8 mouse cellular contexts compared by ENCODE assay signal in the genomic region with DNA sequence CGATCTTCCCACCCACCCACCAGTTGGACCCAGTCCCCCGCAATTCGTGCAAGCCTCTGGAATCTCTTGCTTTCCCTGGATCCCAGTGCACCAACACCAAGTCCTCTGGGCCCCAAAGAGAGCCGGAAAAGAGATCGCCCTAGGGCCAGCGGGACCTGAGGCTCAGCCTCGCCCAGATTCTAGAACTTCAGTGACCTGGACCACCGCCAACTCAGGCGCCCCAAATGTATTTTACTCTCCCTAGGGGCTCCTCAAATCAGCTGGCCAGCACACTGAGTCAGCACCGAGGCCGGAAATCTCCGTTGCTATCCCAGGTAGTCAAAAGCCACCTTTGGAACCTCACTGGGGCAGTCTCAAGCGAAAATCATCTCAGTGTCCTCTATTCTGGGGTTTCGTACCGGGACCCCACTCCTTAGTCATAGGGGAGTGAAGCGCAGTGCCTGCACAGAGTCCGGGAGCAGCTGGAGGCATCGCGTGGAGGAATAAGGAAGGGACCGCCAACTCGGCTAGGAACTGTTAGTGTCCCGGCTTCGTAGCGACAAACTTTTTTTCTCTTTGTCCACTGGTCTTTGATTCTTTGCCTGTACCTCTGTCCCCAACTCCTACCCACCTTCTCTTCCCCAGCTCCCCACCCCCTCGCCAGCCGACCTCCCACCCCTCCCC. TPM values are rescaled to one million over a fixed set of nuclear protein-coding genes. Genes with fewer than 3 reads are reported as not detected.
DNase-seq lines count a peak whose midpoint lies in the region; ATAC-seq and TF ChIP-seq lines count a peak whose summit lies in the region.

No protein-coding gene starts in this region.

- peak overlapping the region; percentile 59 for H3K9ac ChIP-seq in lung, postnatal 0 days (replicated peaks; ENCODE audit: low read depth)

- H3K36me3 ChIP-seq in erythroblast, embryonic 14.5 days (ENCODE audit: control insufficient read depth), result no peaks in the 10 kb centered on the region; the same call in 1 of the 2 replicates
- no peaks in the 10 kb centered on the region for H3K36me3 ChIP-seq in lung, postnatal 0 days (ENCODE audit: insufficient read depth, low read length)

- peak overlapping the region; percentile 90 for H3K27ac ChIP-seq in lung, postnatal 0 days (ENCODE audit: low read length)

- H3K27me3 ChIP-seq in erythroblast, embryonic 14.5 days (ENCODE audit: control insufficient read depth), result peaks cover 95% of the 10 kb centered on the region
- H3K27me3 ChIP-seq in lung, postnatal 0 days (replicated peaks; ENCODE audit: insufficient read depth, low read length), result peaks cover 35% of the 10 kb centered on the region

- peak; percentile 8 for DNase-seq in testis, postnatal 14 days (ENCODE audit: low spot score)
- no peak for DNase-seq in testis, postnatal 10 days (ENCODE audit: low spot score)
- DNase-seq in lung, postnatal 0 days (ENCODE audit: low spot score), result peak; percentile 48
- DNase-seq in right cerebral cortex, postnatal 36 days (ENCODE audit: low spot score in 2 of 2), result no peak
- no peak for DNase-seq in frontal cortex, postnatal 25 days (ENCODE audit: low spot score in 2 of 2)
- DNase-seq in urinary bladder, postnatal 25 days (ENCODE audit: low spot score), result no peak

- TF ChIP-seq EP300 in lung, postnatal 0 days (IDR thresholded peaks at IDR 0.05), result no peak

- H3K4me2 ChIP-seq in lung, postnatal 0 days (replicated peaks; ENCODE audit: low read depth, low read length), result peak overlapping the region; percentile 55

- no peak for ATAC-seq in erythroblast, adult 5-6 weeks (replicated peaks; ENCODE audit: low FRiP score, poor library complexity, severe bottlenecking)
- no peak for ATAC-seq in lung, postnatal 0 days

- no peak for TF ChIP-seq CTCF in lung, postnatal 0 days (IDR thresholded peaks at IDR 0.05)

- no peaks in the 10 kb centered on the region; the same call in 1 of the 2 replicates for H3K9me3 ChIP-seq in erythroblast, embryonic 14.5 days (ENCODE audit: control insufficient read depth, low read length)
- no peaks in the 10 kb centered on the region for H3K9me3 ChIP-seq in lung, postnatal 0 days (ENCODE audit: low read length)

- WGBS in lung, postnatal 0 days, result under 1% methylated on average over 26 of the region's 26 CpGs

- H3K4me1 ChIP-seq in erythroblast, embryonic 14.5 days (ENCODE audit: control insufficient read depth), result no peaks in the 10 kb centered on the region
- 0 out of 2 replicates have a peak, but pooled peaks cover 3% of the 10 kb centered on the region for H3K4me1 ChIP-seq in lung, postnatal 0 days (ENCODE audit: insufficient read depth, low read depth, low read length)

- H3K4me3 ChIP-seq in erythroblast, embryonic 14.5 days (replicated peaks), result peak overlapping the region; percentile 48
- peak overlapping the region; percentile 52 for H3K4me3 ChIP-seq in lung, postnatal 0 days (ENCODE audit: low read depth, low read length)

RNA-seq across cellular contexts. Expression of a gene that starts 1.8 kb away (rescaled TPM):
- 0.13 TPM in 1 of 2 replicates, not detected in the other for polyA plus RNA-seq in erythroblast, embryonic 14.5 days (2012)
- total RNA-seq in erythroblast, adult 5-6 weeks (2015; ENCODE audit: low replicate concordance), result not detected in 2 replicates
- total RNA-seq in erythroblast, adult 5-6 weeks (2017; ENCODE audit: low replicate concordance), result not detected in 2 replicates
- 37.0 and 37.7 TPM in 2 replicates for polyA plus RNA-seq in lung, postnatal 0 days (2015; fragmentation: Nextera tagmentation; extraction: Ambion mirVana)

Comparison
In these comparisons a context has a peak if more than half of its experiments do, and no peak if none do; other contexts are left out.
1. DNase-seq: peak in testis, postnatal 14 days (single experiment) and lung, postnatal 0 days (single experiment); none in testis, postnatal 10 days (single experiment), right cerebral cortex, postnatal 36 days (0 of 2), frontal cortex, postnatal 25 days (0 of 2) and urinary bladder, postnatal 25 days (single experiment).
2. RNA of a gene that starts 1.8 kb away (polyA plus RNA-seq): 37.0 to 37.7 TPM in lung, postnatal 0 days; 0.13 TPM in erythroblast, embryonic 14.5 days; every median in the first group is over 10 times any median in the second.